Mouse (Mus musculus) hematopoietic multipotent progenitor cell, adult 10-12 weeks (in vitro differentiated cells): ENCODE data around the gene Vmn2r68. TPM values are rescaled to one million over a fixed set of nuclear protein-coding genes. Genes with fewer than 3 reads are reported as not detected.

ENCODE experiments used
- polyA plus RNA-seq: library from polyadenylated mRNA; stranded (reverse); fragments of >175 nt; gene quantifications from 2 replicates; pipeline ENCODE4 v1.2.3, GENCODE M21; 2012; ENCODE audit warnings: low replicate concordance

Gene Vmn2r68
- not detected in 2 replicates for polyA plus RNA-seq

GRCm38 (mm10) chr7:85237683-85238082 is at the start of gene Vmn2r68:
TSS of gene Vmn2r68 (minus strand) at chr7:85237783.

Other genes with a start within 250 kb of the Vmn2r68 start
- not detected in 2 replicates for gene Vmn2r66, start 225.5 kb downstream of the Vmn2r68 start, polyA plus RNA-seq
- gene Vmn2r67, start 81.8 kb downstream of the Vmn2r68 start, polyA plus RNA-seq = not detected in 2 replicates
- gene Vmn2r69, start 178.1 kb upstream of the Vmn2r68 start, polyA plus RNA-seq = not detected in 2 replicates